Mouse (Mus musculus) adrenal gland, adult 2 months (tissue): ENCODE measurements around the gene Pde2a. TPM values are rescaled to one million over a fixed set of nuclear protein-coding genes. Genes with fewer than 3 reads are reported as not detected.

Experiments used
- DNase-seq: peaks from one replicate; pipeline ENCODE4 v3.0.0; 2021
- long read RNA-seq: library from polyadenylated mRNA; stranded (forward); transcript quantifications from one replicate; pipeline ENCODE4 v2.0.0, GENCODE M21; 2021
- polyA plus RNA-seq: library from polyadenylated mRNA; depleted of rRNA; stranded (reverse); fragments of >200 nt; gene quantifications from 2 replicates; pipeline ENCODE4 v1.2.3, GENCODE M21; 2012; rRNA removed
- total RNA-seq, 2 experiments: library from RNA; stranded (reverse); gene quantifications; 2 replicates each; pipeline ENCODE4 v1.2.3; 2021

Gene Pde2a
- 100 to 1,000 TPM; 161 to 223 TPM for total RNA-seq
- polyA plus RNA-seq = 142 and 199 TPM in 2 replicates
- long read RNA-seq, partial matches to known transcripts = 283 of 292 reads
- long read RNA-seq, other reads (novel, unspliced or antisense) = 9 of 292 reads

DNA sequence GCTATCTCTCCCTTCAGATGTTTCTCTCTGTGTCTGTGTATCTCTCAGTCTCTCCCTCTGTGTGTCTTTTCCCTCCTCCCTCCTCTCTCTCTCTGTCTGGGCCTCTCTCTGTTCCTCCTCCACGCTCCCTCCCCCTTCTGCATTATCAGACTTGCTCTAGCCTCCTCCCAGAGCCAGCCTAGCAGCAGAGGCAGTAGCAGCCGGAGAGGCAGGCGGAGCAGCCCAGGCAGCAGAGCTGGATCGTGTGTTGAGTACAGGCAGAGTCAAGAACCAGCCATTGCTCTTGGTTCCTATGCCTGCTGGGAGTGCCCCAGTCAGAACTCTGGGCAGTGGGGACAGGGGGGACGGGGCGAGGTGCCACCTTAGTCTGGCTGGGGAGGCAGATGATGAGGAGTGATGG is at the start of gene Pde2a:
Gene Pde2a (plus strand): TSS at position 163 of the 400 bp plus-strand sequence.
- no peak for DNase-seq

DNA sequence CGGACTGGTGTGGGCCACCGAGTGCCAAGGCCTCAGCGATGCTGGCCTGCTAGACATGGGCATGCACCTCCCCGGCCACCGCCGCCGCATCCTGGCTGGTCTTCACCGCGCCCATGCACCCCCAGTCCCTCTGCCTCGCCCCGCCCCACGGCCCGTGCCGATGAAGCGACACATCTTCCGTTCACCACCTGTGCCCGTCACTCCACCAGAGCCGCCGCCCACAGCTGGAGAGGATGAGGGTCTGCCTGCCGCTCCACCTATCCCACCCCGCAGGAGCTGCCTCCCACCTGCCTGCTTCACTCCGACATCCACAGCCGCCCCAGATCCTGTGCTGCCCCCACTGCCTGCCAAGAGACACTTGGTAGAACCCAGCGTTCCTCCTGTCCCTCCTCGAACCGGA is 48.4 kb upstream of the Pde2a start:
- no peak for DNase-seq

GRCm38 (mm10) chr7:101374155-101374554 is 47.3 kb upstream of the Pde2a start:
- DNase-seq = no peak

DNA sequence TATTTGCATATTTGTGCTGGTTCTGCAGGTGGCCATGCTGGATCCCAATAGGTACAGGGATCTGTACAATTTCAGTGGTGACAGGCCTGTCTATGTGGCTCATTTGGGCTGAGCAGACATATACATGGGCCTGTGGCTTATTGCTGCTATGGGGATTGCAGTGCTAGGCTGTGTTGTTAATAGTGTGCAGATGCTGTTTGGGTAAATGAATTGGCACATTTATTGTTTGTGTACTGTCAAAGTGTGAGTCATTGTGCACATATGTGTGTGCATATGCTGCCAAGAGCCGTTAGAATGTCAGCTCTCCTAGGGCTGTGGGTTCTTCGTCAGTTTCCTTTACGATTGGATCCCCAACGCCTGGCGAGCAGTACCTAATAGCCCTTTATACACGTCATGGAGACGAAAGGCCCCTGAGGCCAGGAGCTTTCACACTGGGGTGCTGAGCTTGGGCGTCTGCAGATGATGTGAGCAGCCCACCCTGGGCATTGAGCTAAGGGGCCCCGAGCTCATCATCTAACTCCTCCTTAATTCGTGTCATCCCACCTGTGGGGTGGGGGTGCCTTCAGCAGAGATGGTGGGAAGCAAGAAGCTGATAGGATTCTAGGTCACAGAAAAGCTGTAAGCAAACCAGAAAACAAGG is 44.7 kb upstream of the Pde2a start:
- DNase-seq = no peak

- peak; percentile 77 for DNase-seq
Measured at GRCm38 (mm10) chr7:101377741-101378262, 43.7 kb upstream of the Pde2a start.

DNA sequence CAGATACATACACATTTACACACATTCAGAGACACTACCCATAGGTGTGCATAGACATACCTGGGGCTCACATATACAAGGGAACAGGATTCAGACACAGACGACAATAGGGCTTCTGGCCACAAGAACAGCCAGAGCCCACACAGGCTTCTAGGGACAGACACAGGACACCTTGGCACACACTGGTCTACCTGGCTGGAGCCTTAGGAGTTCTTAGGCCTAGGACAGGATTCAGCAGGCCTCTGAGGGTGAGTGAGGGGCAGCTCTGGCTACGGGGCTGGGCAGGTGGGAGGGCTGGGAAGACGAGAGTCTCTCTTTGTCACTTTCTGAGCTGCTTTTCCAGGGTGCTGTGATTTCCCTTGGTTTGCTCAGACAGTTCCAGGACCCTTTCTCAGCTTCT is 43.2 kb upstream of the Pde2a start:
- no peak for DNase-seq

GRCm38 (mm10) chr7:101378796-101379465 is 42.6 kb upstream of the Pde2a start:
- DNase-seq = no peak

DNA sequence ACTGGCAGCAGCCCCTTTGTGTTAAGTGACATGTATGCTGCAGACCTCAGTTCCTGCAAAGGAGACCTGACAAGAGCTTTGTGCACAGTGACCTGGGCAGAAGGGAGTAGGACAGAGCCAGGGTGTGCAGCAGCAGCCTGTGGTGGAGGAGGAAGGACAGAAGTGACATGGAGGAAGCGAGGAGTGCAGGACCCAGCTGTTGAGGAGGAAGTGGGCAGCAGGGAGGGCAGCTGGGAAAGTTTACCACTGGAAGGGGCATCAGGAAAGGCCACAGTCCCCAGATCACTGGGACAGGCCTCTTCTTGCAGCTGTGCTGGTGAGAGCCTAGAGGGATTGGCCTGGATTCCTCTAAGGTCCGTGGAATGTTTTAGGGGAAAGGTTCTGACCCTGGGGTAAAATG is 41.8 kb upstream of the Pde2a start:
- DNase-seq = no peak

DNA sequence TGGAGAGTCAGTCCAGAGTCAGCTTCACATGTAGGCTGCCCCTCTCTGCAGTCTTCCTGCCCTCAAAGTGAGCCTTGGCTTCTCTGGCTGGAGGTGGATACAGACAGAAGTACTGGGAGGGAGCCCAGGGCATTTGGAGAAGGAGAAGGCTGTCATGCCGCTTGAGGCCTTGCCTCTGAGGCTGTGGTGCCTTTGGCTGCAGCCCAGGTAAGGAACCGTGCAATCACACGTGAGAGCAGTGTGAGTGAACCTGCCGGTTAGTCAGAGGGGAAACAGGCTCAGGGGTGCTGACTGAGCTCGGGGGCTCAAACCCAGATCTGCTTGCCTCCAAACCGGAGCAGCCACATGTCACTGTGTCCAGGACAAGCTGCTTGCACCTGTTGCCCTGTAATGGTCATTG is 40.0 kb upstream of the Pde2a start:
- no peak for DNase-seq

DNA sequence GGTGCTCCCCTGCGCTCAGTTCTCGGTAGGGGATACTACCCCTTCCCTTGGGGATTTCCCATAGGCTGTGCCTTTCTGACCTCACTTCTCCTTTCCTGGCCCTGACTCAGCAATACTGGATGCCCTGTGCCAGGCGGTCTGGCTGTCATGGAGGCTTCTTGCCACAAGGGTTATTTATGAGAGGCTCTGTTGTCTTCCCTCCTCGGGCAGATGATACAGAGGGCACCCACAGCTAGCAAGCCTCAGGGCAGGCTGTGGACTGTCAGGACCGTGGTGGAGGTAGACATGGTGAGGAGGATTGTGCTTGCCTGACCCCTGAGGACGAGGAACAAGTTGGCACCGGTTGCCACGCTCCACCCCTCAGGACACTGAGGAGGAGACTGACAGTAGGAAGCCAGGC is 39.1 kb upstream of the Pde2a start:
- DNase-seq = peak; percentile 59

DNA sequence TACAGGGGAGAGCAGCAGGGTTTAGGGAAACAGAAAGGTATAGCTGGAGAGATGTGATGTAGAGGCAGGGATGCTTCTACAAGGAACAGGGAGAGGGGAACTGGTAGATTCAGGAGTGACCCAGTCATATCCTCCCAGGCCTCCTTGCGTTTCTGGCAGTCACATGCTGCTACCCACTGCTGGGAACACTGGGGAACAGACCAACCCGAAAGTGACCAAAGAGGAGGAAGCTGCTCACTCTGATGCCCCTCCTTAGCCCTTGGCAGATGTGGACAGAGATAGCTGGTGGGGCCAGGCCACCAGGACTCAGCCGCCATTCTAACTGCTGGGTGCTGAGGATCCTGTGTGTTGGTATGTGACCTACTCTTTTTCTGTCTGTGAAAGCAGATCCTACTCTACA is 37.7 kb upstream of the Pde2a start:
- DNase-seq = peak; percentile 31

DNA sequence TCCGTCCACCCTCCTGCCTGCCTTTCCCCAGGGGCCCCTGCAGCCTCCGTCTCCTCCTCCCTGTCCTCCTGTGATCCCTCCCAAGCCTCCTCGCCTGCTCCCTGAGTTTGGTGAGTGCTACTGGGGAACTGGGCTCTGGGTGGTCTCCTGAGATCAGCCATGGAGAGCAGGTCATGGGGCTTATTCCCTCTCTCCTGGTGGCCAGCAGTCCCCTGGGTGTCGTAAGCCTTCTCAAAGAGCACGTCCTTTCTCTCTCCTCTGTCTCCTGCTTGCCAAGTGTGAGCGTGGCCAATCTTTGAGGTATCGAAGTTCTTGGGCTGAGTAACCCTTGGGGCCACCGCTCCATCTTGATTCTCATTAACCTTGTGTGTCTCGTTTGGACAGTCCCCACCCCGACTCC is 36.6 kb upstream of the Pde2a start:
- DNase-seq = no peak

GRCm38 (mm10) chr7:101385331-101385733 is 36.2 kb upstream of the Pde2a start:
- DNase-seq = no peak

GRCm38 (mm10) chr7:101385866-101386452 is 35.5 kb upstream of the Pde2a start:
- DNase-seq = no peak

DNA sequence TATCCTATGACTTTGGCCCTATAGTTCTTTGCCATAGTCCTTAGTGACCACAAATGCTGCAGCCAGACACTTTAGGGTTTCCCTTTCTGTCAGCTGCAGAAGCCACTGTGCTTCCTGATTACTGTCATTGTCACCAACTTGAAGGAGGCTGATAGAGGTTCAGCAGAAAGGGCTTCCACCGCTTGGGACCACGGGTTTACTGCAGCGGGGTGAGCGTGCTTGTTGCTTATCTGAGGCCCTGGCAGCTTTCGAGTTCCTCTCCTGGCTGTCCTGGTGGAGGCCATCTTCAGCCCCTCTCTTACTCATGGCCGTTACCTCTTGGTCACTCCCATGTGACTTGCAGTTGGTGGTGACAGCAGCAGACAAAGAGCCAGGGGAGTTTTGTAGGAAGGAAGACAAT is 32.2 kb upstream of the Pde2a start:
- no peak for DNase-seq

GRCm38 (mm10) chr7:101391909-101392479 is 29.5 kb upstream of the Pde2a start:
- DNase-seq = no peak

- no peak for DNase-seq
Measured at GRCm38 (mm10) chr7:101393015-101393414, 28.5 kb upstream of the Pde2a start.

DNA sequence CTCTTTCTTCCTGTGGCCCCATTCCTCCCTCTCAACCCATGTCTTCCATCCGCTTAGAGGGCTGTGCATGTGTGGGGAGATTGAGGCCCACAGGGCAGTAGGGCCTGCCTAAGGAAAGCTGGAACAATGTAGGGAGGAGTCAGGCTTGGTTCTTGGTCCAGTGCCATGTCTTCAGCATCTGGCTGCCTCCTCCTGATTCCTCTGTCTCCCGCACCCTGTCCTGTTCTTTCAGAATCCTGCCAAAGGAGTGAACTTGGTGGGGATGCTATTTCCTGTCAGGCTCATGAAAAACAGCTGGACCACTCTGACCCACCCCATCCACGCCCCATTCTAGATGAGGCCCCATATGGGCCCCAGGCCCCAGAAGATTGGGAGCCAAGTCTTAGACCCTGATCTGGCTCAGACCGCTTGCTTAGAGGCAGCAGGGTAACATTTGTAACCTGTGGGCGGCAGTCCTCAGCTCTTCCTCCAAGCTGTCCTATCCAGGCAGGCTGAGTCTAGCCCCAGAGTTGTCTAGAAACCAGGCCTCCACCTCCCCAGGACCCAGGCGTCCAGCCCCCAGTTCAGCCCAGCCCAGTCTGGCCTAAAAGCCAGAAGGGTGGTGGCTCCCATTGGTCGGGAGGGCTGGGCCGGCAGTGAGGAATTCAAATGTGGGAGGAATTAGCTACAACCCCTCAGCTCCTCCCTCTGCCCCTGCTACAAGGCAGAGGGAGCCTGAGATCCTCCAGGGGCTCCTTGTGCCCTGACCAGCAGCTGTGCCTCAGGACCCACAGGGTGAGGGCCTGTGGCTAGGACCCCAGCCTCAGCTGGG is 27.6 kb upstream of the Pde2a start:
- peak; percentile 52 for DNase-seq

GRCm38 (mm10) chr7:101394569-101394968 is 26.9 kb upstream of the Pde2a start:
- no peak for DNase-seq

GRCm38 (mm10) chr7:101395471-101395870 is 26.0 kb upstream of the Pde2a start:
- no peak for DNase-seq

- DNase-seq = peak; percentile 65
Measured at GRCm38 (mm10) chr7:101397175-101397574, 24.3 kb upstream of the Pde2a start.

- DNase-seq = no peak
Measured at GRCm38 (mm10) chr7:101401510-101401909, 20.0 kb upstream of the Pde2a start.
